Mouse (Mus musculus): Measurements from ENCODE around the gene Eif2d.

The Eif2d gene

DNA sequence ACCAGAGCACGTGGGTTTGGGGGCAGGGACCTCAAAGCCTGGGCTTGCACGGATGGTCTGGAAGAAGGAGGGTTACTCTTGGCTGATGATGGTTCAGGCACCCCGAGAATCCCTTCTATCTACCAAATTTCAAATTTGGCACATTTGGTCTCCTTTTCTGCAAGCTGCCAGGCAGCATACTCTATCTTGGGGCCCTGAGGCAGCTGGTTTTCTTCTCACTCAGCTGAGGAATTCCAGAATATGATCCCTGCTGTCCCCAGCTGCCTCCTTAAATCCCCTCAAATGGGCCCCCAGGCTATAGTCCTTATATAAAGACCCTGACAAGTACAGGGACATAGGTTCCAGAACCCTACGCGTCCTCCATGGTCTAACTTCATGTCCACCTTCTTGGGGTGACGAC, 60.4 kb downstream of the Eif2d start:
- DNase-seq (ENCODE audit: low spot score): no peak

DNA sequence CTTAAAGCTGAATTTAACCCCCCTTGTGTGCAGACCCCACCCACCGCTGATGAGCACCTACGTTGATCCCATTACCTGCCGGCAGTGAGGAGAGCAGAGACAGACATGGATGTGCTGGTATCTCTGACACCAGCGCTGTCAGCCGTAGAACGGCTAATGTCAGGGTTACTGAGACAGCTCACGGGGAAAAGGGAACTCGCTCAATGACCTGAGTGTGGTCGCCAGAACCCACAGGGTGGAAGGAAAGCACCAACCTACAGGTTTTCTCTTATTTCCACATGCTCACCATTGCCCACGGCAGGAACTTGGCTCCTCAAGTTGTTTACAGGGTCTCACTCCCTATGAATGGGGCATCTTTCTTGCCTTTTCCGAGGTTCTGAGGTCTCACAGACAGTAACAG, 66.0 kb downstream of the Eif2d start:
- no peak for DNase-seq (ENCODE audit: low spot score)

DNA sequence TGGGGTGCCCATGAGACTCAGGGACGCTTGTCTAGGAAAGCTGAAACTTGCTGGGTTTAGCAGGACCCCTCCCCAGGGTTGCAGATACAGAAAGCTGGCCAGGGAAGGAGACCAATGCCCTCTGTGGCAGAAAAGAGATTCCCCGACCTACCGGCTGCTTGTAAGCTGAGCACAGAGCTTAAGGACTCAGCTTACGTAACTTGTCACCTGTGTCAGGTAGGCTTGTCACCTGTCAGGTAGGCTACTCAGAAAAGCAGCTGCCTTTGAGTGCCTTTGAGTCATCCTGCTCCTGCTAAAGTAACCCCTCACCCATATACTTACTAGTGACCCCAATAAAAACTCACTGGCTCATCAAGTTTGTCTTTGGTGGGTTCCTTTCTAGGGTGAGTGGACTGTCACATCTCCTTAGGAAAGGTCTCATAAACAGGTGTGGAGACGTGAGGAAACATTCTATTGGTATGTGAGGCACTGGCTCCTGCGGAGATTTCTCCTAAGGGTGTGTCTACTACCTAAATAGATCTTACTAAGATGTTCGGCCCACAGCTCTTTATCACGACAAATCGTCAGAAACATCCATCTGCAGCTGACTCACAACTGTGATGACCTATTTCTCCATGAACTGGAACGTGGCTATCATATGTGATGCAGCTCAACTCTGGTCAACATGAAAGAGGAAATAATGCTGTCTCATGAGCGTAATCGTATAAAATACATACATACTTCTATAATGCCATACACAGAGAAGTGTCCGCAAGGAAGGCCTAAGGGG, 69.0 kb downstream of the Eif2d start:
- DNase-seq (ENCODE audit: low spot score): no peak

DNA sequence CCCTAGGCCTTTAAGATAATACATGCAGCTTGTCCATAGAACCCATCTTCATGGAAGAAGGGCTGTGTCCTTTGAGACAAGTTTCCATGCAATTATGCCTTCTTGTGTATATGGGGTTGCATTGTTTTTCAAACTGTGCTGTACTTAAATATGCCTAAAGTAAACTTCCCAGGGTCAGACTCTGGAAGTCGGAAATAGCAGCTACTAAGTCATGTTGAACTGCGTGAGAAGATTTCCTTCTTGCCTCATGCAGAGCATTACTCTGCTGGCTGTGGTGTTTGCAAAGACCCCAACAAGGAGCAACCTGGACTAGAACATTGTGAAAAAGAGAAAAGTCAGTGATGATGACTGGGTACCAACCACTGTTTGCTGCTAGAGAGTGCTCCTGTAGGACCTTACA, 70.4 kb downstream of the Eif2d start:
- no peak for DNase-seq (ENCODE audit: low spot score)

DNA sequence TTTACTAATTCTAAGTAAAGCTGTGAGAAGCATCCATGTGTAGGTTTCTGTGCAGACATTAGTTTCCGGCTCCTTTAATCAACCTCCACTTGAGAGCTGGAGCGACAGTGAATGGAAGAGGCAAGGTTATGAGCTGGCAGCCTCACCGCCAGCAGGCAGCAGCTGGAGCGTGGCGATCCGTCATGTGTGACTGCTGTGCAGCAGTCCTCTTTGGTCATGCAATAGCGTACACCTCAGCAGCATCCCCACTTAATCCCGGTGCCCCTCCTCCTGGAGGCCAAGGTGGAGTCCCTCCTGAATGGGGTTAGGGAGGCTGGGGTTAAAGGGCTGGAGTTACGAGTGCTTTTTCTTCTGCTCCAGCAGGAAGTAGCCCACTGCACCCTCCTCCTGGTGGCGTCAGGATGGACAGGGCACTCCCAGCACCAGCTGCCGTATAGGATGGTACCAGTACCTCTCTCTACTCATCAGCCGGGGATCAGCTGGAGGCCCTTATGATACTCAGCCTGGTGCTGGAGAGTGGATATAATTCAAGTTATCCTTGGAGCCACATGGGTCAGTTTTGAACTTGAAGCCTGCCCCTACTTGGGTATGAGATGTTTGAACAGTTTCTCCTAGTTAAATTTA, 72.0 kb downstream of the Eif2d start:
- DNase-seq (ENCODE audit: low spot score): no peak

- DNase-seq (ENCODE audit: low spot score): no peak
These were observed 75.2 kb downstream of the Eif2d start for GRCm38 (mm10) chr1:131228225-131228624.

- DNase-seq (ENCODE audit: low spot score): no peak
These were observed 75.7 kb downstream of the Eif2d start for GRCm38 (mm10) chr1:131228659-131229058.

DNA sequence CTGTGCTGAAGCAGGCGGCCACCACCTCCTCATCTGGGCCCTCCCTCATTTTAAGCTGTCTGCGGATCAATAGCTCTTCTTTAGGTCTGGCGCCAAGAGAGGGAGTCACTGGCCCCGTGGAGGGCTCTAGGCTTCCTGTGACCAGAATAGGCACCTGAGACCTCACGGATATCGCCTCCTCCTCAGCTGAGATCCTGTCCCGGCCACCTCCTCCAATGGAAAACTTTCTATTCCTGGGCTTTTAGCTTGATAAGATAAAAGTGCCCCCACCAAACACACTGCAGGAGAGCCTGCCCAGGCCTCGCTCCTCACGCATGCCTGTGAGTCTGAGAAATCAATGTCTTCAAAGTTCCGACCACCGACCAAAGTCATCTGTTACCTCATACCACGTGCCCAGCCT, 80.5 kb downstream of the Eif2d start:
- DNase-seq (ENCODE audit: low spot score): no peak

DNA sequence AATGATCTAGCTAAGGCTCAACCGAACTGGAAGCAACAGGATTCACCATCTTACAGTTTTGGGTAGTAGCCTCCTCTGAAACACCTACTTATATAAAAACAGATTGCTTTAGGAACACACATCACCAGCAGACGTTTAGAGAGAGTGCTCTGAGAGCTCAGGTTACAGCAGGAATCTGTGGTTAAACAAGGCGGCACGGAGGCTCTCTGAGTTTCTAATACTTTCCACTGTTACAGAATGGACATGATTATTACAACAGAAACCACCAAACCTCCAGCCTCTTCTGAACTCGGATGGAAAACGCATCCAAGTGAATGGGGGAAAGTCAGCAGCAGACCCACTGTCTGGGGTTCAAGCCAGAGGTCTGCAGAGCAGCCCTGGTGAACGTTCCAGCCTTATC, 83.1 kb downstream of the Eif2d start:
- DNase-seq (ENCODE audit: low spot score): no peak
